Mouse (Mus musculus): ENCODE results near the gene Gtpbp1. TPM values are rescaled to one million over a fixed set of nuclear protein-coding genes. Genes with fewer than 3 reads are reported as not detected.

The Gtpbp1 gene
- polyA plus RNA-seq, 1 experiment from 2014 or later, result 38.1 TPM

- peak overlapping the region; percentile 93 for H3K4me3 ChIP-seq
- peak overlapping the region; percentile 87 for H3K4me2 ChIP-seq
- H3K27ac ChIP-seq (replicated peaks), result peak overlapping the region; percentile 96
- H3K27me3 ChIP-seq, result no peaks in the 10 kb centered on the region
- H3K9ac ChIP-seq, result peak overlapping the region; percentile 95
- peaks cover 69% of the 10 kb centered on the region for H3K4me1 ChIP-seq (replicated peaks)
- WGBS, result under 1% methylated on average over 33 of the region's 33 CpGs
- 0 out of 2 replicates have a peak, but pooled peaks cover 3% of the 10 kb centered on the region for H3K36me3 ChIP-seq
- ATAC-seq (ENCODE audit: low read depth), result no peak
- H3K9me3 ChIP-seq, result no peaks in the 10 kb centered on the region
These were observed 3.5 kb upstream of the Gtpbp1 start for GRCm38 (mm10) chr15:79687175-79687574.

GRCm38 (mm10) chr15:79687646-79688267 is 2.9 kb upstream of the Gtpbp1 start, which contains the start of gene Josd1:
Josd1 (minus strand) TSS chr15:79687919.
- WGBS, result under 1% methylated on average over 70 of the region's 72 CpGs
- Histone ChIP-seq H3K27me3 (no peaks in the 10 kb centered on the region), H3K4me3 (peak within 1 kb of the TSS; percentile 93), H3K27ac (replicated peaks) (peak within 1 kb of the TSS; percentile 96), H3K4me1 (replicated peaks) (peaks cover 69% of the 10 kb centered on the region), H3K4me2 (peak within 1 kb of the TSS; percentile 87), H3K9me3 (no peaks in the 10 kb centered on the region), H3K36me3 (0 out of 2 replicates have a peak, but pooled peaks cover 3% of the 10 kb centered on the region), H3K9ac (peak within 1 kb of the TSS; percentile 95)
- peak; percentile 47 for ATAC-seq (ENCODE audit: low read depth)

GRCm38 (mm10) chr15:79688268-79688956 is 2.2 kb upstream of the Gtpbp1 start:
- 5% methylated on average over 8 of the region's 8 CpGs for WGBS
- H3K4me3 ChIP-seq, result peak overlapping the region; percentile 93
- peak overlapping the region; percentile 96 for H3K27ac ChIP-seq (replicated peaks)
- H3K4me1 ChIP-seq (replicated peaks), result peaks cover 69% of the 10 kb centered on the region
- H3K4me2 ChIP-seq, result peak overlapping the region; percentile 87
- no peaks in the 10 kb centered on the region for H3K9me3 ChIP-seq
- H3K27me3 ChIP-seq, result no peaks in the 10 kb centered on the region
- ATAC-seq (ENCODE audit: low read depth), result no peak
- peak overlapping the region; percentile 95 for H3K9ac ChIP-seq
- no peaks in the 10 kb centered on the region for H3K36me3 ChIP-seq

DNA sequence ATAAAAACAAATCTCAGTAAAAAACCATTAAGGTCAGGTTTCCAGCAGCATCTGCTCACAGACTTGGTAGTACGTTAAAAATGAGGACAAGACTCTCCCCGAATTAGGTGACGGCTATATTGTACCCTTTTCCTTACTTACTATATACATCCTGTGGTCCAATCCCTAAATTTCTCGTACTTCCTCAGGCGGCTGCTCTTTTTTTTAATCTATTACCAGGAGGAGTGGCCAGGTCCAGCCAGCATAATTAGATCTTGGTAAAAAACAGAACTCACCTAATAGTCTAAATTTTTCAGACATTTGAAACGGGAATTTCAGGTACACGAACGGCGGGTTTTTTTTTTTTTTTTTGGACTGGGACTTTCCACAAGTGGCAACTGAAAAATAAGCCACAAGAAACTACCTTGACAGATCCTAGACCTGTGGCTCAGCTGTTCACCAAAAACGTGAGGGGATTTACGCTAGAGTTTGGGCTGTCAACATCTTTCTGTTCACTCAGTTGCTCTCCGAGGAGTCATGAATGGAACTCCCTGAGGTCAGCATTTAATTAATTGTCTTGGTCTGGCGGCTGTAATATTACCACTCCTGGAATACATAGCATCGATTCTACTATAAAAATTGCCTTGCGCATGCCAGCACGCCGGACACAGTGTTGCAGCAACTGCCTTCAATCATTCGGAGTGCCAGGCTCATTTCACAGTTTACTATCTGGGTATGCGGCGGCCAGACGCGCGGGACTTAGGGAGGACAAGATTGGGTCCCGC is 801 bp upstream of the Gtpbp1 start:
- Histone ChIP-seq H3K4me3 (peak overlapping the region; percentile 88), H3K4me1 (replicated peaks) (peaks cover 61% of the 10 kb centered on the region), H3K27me3 (no peaks in the 10 kb centered on the region), H3K4me2 (peak overlapping the region; percentile 63), H3K9ac (peak overlapping the region; percentile 53; the same call in 1 of the 2 replicates), H3K9me3 (no peaks in the 10 kb centered on the region), H3K27ac (replicated peaks) (peak overlapping the region; percentile 77), H3K36me3 (no peaks in the 10 kb centered on the region)
- WGBS, result 16% methylated on average over 24 of the region's 24 CpGs
- ATAC-seq (ENCODE audit: low read depth), result no peak

- Histone ChIP-seq H3K4me2 (peak overlapping the region; percentile 98), H3K4me3 (peak overlapping the region; percentile 88), H3K4me1 (replicated peaks) (peaks cover 49% of the 10 kb centered on the region), H3K27ac (replicated peaks) (peak overlapping the region; percentile 94), H3K9ac (peak overlapping the region; percentile 89), H3K27me3 (no peaks in the 10 kb centered on the region), H3K9me3 (no peaks in the 10 kb centered on the region), H3K36me3 (no peaks in the 10 kb centered on the region)
- WGBS, result under 1% methylated on average over 53 of the region's 53 CpGs
- peak; percentile 32 for ATAC-seq (ENCODE audit: low read depth)
These were observed 421 bp downstream of the Gtpbp1 start for GRCm38 (mm10) chr15:79691023-79691508.

DNA sequence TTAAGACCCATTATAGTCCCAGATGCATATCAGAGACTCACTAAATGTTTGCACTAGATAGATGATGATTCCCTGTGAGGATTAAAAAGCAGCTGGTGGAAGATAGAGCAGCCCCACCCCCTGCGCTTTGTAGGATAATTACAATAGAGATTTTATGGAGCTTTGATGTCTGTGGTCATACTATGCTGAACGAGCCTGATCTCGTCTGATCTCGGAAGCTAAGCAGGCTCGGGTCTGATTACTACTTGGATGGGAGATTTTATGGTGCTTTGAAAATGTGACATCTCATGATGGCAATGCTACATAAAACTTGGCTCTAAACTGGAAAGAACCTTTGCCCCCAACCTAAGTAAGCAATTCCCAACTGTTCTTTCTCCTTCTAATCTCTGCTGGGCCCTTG is 1.7 kb downstream of the Gtpbp1 start:
- Histone ChIP-seq H3K27ac (replicated peaks) (no peak overlapping the region), H3K4me1 (replicated peaks) (peaks cover 50% of the 10 kb centered on the region), H3K4me3 (peak overlapping the region; percentile 88; the same call in 1 of the 2 replicates), H3K27me3 (no peaks in the 10 kb centered on the region), H3K4me2 (peak overlapping the region; percentile 98), H3K9me3 (no peaks in the 10 kb centered on the region), H3K9ac (peak overlapping the region; percentile 43; the same call in 1 of the 2 replicates), H3K36me3 (no peaks in the 10 kb centered on the region)
- ATAC-seq (ENCODE audit: low read depth), result no peak
- 56% methylated on average over 5 of the region's 5 CpGs for WGBS

DNA sequence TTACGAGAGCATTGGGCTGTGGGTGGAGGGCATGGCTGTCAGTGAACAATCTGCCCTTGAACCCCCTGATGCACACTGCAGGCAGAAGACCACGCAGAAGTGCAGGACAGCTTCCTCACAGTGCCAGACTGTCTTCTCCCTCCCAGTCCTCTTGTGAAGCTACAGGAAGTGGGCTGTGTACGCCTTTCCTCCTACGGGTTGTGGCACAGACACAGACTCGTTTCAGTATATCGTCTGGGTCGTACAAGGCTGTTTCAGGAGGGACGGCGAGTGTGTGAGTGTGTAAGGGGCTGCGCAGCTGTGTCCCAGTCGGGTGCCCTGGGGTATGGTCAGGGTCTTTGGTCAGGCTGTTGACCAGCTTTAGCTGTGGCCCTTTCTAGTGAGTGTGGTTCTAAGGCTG is 3.1 kb downstream of the Gtpbp1 start:
- Histone ChIP-seq H3K27ac (replicated peaks) (no peak overlapping the region), H3K9me3 (no peaks in the 10 kb centered on the region), H3K9ac (0 out of 2 replicates have a peak overlapping the region, but pooled peaks have one; percentile 8), H3K27me3 (no peaks in the 10 kb centered on the region), H3K4me3 (no peak overlapping the region), H3K4me2 (no peak overlapping the region), H3K4me1 (replicated peaks) (peaks cover 51% of the 10 kb centered on the region), H3K36me3 (no peaks in the 10 kb centered on the region)
- 88% methylated on average over 11 of the region's 11 CpGs for WGBS
- no peak for ATAC-seq (ENCODE audit: low read depth)

DNA sequence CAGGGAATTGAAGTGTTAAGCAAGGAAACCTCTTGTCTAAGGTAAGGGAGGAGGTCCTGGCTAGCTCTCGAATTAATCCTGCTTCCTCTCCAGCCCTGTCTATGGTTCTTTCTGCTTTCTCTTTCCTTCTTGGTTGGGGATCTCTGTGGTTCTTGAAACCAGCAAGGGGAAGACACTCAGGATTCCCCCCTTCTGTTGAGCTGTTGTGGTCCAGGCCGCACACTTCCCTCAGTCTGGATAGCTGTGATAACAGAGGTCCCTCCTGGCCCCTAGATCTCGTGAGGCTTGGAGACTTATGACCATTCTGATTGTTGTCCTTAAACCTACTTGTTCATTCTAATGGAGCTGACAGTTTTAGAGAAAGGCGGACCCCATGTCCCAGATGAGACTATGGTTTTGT is 3.9 kb downstream of the Gtpbp1 start:
- Histone ChIP-seq H3K27ac (replicated peaks) (no peak overlapping the region), H3K27me3 (no peaks in the 10 kb centered on the region), H3K9me3 (no peaks in the 10 kb centered on the region), H3K4me1 (replicated peaks) (peaks cover 49% of the 10 kb centered on the region), H3K9ac (no peak overlapping the region; the same call in 1 of the 2 replicates), H3K4me2 (no peak overlapping the region), H3K4me3 (no peak overlapping the region), H3K36me3 (no peaks in the 10 kb centered on the region; the same call in 1 of the 2 replicates)
- ATAC-seq (ENCODE audit: low read depth), result no peak
- 91% methylated on average over 4 of the region's 4 CpGs for WGBS

DNA sequence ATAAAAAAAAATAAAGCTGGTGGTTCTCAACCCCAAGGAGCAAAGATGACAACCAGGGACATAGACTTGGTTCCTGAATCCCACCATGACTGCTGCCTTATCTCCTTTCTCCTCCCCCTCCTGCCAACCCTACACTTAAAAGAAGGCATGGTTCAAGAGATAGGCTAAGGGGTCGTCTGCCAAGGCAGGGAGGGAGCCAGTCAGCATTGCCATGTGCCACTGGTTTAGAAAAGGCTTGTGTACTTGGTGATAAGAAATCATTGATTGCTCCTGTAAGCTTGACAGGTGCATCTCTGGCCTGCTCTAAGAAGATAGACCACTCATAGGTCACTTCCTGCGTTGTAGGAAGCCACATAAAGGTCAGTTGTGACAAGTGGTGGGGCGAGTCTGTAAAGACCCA is 4.9 kb downstream of the Gtpbp1 start:
- no peak overlapping the region for H3K4me2 ChIP-seq
- no peaks in the 10 kb centered on the region for H3K27me3 ChIP-seq
- H3K9me3 ChIP-seq, result no peaks in the 10 kb centered on the region
- H3K4me3 ChIP-seq, result no peak overlapping the region
- WGBS, result 71% methylated on average over 3 of the region's 3 CpGs
- no peak overlapping the region for H3K27ac ChIP-seq (replicated peaks)
- peaks cover 43% of the 10 kb centered on the region for H3K4me1 ChIP-seq (replicated peaks)
- no peak overlapping the region for H3K9ac ChIP-seq
- H3K36me3 ChIP-seq, result no peaks in the 10 kb centered on the region; the same call in 1 of the 2 replicates
- no peak for ATAC-seq (ENCODE audit: low read depth)

GRCm38 (mm10) chr15:79696508-79696907 is 5.9 kb downstream of the Gtpbp1 start:
- no peaks in the 10 kb centered on the region for H3K9me3 ChIP-seq
- no peaks in the 10 kb centered on the region for H3K27me3 ChIP-seq
- no peaks in the 10 kb centered on the region; the same call in 1 of the 2 replicates for H3K36me3 ChIP-seq
- H3K9ac ChIP-seq, result no peak overlapping the region
- no peak overlapping the region for H3K4me2 ChIP-seq
- H3K4me1 ChIP-seq (replicated peaks), result peaks cover 40% of the 10 kb centered on the region
- peak overlapping the region; percentile 61; the same call in 1 of the 2 replicates for H3K27ac ChIP-seq (replicated peaks)
- WGBS, result 91% methylated on average over 2 of the region's 2 CpGs
- ATAC-seq (ENCODE audit: low read depth), result no peak
- no peak overlapping the region for H3K4me3 ChIP-seq

DNA sequence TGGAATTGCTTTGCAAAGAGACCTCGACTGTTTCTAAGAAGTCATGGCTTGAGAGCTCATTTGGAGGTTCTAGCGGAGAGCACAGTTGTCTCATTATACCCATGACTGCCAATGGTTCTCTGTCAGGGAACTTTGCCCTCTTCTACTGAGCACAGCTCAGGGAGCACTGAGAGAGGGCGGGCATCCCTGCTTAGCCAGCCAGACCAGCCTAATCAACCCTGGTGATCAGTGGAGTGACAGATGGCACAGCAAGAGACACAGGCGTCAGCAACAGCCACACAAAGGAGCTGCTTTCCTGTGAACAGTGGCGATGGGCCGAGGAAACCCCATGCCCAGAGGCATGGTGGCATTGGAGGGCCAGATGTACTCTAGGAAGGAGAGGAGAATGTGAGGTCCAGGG is 6.4 kb downstream of the Gtpbp1 start:
- no peak; the same call in 1 of the 2 replicates for ATAC-seq (ENCODE audit: low read depth)
- Histone ChIP-seq H3K27ac (replicated peaks) (peak overlapping the region; percentile 61), H3K36me3 (no peaks in the 10 kb centered on the region; the same call in 1 of the 2 replicates), H3K4me2 (no peak overlapping the region), H3K27me3 (no peaks in the 10 kb centered on the region), H3K4me3 (no peak overlapping the region), H3K4me1 (replicated peaks) (peaks cover 35% of the 10 kb centered on the region), H3K9ac (no peak overlapping the region; the same call in 1 of the 2 replicates), H3K9me3 (no peaks in the 10 kb centered on the region)
- WGBS, result 50% methylated on average over 6 of the region's 6 CpGs
